Mouse (Mus musculus): ENCODE measurements around the gene Gcm2.

The Gcm2 gene

DNA sequence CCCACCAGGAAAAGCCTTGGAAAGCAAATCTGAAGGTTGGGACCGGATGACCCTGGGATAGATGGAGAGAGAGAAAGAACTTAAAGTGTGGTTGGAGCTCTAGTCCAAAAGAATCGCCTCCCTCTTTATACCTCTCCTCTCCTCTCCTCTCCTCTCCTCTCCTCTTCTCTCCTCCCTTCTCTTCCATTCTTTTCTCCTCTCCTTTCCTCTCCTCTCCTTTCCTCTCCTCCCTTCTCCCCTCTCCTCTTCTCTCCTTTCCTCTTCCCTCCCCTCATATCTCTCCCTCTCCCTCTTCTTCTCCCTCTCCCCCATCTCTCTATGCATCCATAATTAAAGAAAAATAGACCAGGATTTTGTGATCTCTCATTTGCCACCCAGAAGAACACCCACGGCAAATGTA lies at the start of gene Gcm2:
Gene Gcm2 (minus strand): TSS at position 101 of the 400 bp plus-strand sequence.
- CTCF ChIA-PET: interaction anchor here in 2 of 4 experiments (0.6 to 1.0 kb wide), 3 partner anchors 35 to 495 kb away, joined by 4 to 7 read pairs (median 5); partner anchors contain the start of gene Tmem170b (in 1 of the 2)
- POLR2A ChIA-PET: no interaction called here

DNA sequence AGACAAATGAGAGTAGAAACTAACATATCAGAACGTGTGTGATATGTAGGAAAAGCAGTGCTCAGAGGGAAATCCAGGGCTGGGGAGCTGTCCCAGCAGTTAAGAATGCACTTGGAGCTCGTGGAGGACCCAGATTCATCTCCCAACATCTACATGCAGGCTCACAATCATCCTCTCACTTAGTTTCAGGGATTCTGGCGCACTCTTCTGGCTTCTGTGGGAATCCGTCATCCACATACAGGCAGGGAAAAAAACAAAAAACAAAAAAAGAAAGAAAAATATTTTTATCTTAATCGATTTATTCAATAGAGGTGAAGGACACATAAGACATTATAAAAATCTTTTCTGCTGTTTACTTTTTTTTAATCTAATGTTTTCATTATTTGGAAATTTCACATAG lies 47.6 kb upstream of the Gcm2 start:
- POLR2A ChIA-PET: interaction anchor here in 2 of 4 experiments (0.6 to 0.8 kb wide), 2 partner anchors 79 to 307 kb away, joined by 3 read pairs; partner anchors contain the start of gene Mak (in 1 of the 2)

DNA sequence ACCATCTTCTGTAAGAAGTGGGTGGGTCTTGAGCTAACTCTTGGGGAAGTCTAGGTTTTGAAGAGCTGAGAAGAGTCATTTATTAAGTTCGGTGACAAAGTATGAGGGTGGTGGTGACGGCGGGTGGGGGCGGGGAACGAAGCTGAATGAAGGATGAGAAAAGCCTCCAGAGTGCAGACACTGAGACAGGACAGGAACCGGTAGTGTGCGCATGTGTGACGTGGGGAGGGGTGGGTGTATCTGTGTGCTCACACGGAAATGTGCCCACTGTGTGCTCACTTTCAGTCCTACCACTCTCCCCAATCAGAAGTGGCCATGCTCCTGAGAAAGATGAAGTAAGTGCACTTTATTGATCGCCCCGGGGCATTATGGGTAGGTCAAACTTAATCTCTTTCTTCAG lies 42.3 kb upstream of the Gcm2 start:
- ChIA-PET POLR2A (interaction anchor here in 3 of 4 experiments (0.6 to 1.9 kb wide), 7 partner anchors 9 to 660 kb away, joined by 3 to 11 read pairs (median 5); no protein-coding TSS in a partner anchor), CTCF (interaction anchor here in 3 of 4 experiments (0.5 to 0.8 kb wide), 4 partner anchors 8 to 80 kb away, joined by 3 to 5 read pairs (median 3); no protein-coding TSS in a partner anchor)

More for the DNA sequence above, 47.6 kb upstream of the Gcm2 start:
- CTCF ChIA-PET: interaction anchor here in 2 of 4 experiments (0.6 to 2.5 kb wide), 3 partner anchors 13 to 40 kb away, joined by 3 to 8 read pairs (median 3); no protein-coding TSS in a partner anchor

DNA sequence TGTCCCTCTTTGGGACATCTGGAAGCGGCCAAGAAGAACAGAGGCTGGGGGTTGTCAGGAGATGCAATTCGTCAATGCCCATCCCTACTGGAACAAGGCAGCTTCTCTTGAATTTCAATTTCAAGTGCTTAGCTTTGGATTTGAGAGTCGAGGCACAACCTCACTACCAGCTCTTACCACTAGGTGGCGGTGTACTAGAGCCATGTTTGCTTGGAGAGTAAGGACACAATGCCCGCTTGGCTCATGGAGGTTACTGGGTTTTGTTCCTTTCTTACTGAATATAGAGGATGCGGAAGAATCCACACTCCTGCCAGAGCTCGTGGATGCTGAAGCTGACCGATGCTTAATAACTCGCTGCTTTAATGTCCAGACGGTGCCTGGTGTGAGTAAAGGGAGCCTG lies 35.4 kb upstream of the Gcm2 start:
- ChIA-PET CTCF (interaction anchor here (0.5 to 2.7 kb wide), 48 partner anchors 9 to 1134 kb away, joined by 3 to 37 read pairs (median 3); partner anchors contain the start of genes Elovl2 (in 3 of the 4), Sycp2l (in 3 of the 4), Smim13 (in 2 of the 4) and Gcm2 (in 1 of the 4)), POLR2A (interaction anchor here (0.6 to 2.4 kb wide), 46 partner anchors 8 to 459 kb away, joined by 3 to 11 read pairs (median 4); partner anchors contain the start of genes Elovl2 (in 3 of the 4), Smim13 (in 2 of the 4) and Sycp2l (in 2 of the 4))

DNA sequence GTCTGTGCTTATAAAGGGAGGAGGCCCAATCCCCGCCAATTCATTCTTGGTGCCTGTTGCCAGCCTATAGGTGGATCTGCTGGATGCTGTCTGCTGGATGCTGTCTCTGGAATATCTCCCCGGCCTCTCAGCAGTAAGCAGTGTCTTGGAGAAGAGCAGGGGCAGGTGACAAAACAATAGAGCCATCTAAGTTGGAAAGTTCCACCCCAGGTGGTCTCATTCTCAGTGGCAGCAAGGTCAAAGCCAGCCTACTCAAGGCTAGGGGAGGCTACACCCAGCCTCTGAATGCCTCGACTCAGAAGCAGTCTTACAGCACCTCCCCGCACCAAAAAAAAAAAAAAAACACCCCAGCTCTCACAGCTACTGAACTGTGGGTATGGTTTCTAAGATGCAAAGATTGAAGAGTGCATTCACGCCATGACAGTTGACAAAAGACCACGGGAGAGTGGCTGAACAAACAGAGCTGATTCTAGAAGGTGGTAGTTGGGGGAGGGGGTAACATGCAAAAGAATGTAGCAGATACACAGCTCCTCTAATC lies 34.7 kb upstream of the Gcm2 start:
- ChIA-PET CTCF (interaction anchor here (0.5 to 2.7 kb wide), 53 partner anchors 7 to 1133 kb away, joined by 3 to 37 read pairs (median 3); partner anchors contain the start of genes Elovl2 (in 3 of the 4), Sycp2l (in 3 of the 4), Smim13 (in 2 of the 4) and Gcm2 (in 1 of the 4)), POLR2A (interaction anchor here (0.5 to 2.4 kb wide), 47 partner anchors 9 to 460 kb away, joined by 3 to 11 read pairs (median 4); partner anchors contain the start of genes Elovl2 (in 3 of the 4), Smim13 (in 2 of the 4) and Sycp2l (in 2 of the 4))

DNA sequence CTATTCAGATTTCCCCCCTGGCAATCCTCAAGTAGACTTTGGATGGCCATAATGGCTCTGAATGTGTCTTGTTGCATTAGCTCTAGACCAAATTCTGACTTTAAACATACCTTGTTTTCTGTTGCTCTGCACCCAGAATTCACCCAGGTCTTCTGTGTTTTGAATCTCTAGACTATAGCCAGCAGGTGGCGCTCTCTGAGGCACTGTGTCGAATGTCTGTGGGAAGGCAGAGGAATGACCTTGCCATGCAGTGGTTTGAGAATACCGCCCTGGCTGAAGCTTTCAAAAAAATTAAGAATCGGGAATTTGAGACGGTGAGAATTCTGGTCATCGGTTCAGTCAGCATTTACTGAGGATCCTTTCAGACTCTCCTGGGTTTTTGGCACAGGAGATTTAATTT lies 24.1 kb upstream of the Gcm2 start:
- ChIA-PET CTCF (interaction anchor here (0.5 to 3.4 kb wide), 24 partner anchors 9 to 1593 kb away, joined by 3 to 37 read pairs (median 4); partner anchors contain the start of genes Elovl2 (in 1 of the 4), Smim13 (in 1 of the 4) and Sycp2l (in 1 of the 4)), POLR2A (interaction anchor here (0.6 to 2.4 kb wide), 12 partner anchors 8 to 104 kb away, joined by 3 to 9 read pairs (median 4); partner anchors contain the start of gene Mak (in 1 of the 4))

DNA sequence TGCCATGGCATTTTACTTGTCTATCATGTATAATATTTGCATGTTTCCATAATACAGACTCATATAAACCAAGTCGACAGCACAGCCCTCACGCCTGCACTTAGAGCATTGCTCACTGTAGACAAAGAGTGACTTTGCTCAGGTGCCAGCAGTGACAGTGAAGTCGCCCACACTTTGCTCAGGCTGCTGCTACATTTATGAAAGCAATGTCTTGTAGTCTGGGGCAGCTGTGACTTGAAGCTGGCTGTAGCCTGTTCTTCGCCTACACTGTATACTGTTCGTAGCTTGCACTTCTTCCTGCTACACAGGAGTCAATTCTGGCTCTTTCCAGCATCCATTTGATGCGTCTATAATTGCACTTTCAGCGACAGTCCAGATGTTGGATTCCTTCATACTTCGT lies 18.2 kb upstream of the Gcm2 start:
- ChIA-PET POLR2A (interaction anchor here in 1 of 4 experiments (0.6 to 1.0 kb wide), 2 partner anchors 11 to 25 kb away, joined by 3 read pairs; no protein-coding TSS in a partner anchor), CTCF (no interaction called here)

DNA sequence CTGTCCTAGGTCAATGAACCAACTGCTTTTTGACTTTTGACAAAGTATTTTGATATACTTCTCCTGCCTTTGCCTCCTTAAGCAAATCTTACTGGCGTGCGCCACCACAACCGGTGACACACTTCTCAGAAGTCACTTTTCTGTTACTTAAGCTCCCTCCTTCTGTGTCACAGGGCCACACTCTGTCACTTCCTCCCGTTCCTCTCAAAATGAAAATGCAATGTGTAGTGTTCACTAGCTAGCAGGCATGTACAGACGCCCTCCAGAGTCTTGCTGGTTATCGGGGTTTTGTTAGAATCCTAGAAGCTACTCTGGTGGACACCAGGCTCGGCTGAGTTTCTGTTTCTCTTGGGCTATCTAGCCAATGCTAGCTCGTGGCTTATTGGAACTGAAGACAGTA lies 17.5 kb upstream of the Gcm2 start:
- CTCF ChIA-PET: interaction anchor here in 1 of 4 experiments (0.8 kb wide), 1 partner anchor 18 kb away, joined by 3 read pairs; no protein-coding TSS in a partner anchor
- POLR2A ChIA-PET: interaction anchor here in 2 of 4 experiments (0.5 to 0.6 kb wide), 2 partner anchors 24 to 89 kb away, joined by 3 to 9 read pairs; no protein-coding TSS in a partner anchor

DNA sequence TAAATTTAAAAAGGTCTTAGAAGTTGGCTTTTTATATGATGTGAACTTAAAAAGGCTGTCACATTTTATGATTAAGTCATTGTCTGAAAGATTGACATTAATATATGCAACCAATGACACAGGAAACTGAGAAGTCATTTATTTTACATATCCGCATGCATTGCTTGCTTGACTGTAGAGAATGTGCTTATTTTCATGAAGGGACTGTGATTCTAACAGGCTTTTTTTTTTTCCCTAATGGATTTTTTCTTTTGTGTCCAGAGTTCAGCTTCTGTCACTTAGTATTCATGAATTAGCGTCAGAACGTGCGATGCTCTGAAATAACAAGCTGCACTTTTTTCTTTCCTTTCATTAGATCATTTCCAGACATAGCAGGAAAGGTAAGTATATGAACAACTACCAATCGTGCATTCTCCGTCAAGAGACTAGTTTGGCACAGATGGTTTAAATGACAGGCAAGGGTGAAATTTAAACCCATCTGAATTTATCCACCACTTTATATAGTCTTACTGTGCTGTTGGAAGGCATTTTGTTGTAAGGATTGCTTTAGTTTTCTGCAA lies 12.9 kb upstream of the Gcm2 start:
- ChIA-PET CTCF (interaction anchor here in 1 of 4 experiments (0.6 to 0.7 kb wide), 3 partner anchors 104 to 366 kb away, joined by 3 to 5 read pairs (median 4); no protein-coding TSS in a partner anchor), POLR2A (no interaction called here)

DNA sequence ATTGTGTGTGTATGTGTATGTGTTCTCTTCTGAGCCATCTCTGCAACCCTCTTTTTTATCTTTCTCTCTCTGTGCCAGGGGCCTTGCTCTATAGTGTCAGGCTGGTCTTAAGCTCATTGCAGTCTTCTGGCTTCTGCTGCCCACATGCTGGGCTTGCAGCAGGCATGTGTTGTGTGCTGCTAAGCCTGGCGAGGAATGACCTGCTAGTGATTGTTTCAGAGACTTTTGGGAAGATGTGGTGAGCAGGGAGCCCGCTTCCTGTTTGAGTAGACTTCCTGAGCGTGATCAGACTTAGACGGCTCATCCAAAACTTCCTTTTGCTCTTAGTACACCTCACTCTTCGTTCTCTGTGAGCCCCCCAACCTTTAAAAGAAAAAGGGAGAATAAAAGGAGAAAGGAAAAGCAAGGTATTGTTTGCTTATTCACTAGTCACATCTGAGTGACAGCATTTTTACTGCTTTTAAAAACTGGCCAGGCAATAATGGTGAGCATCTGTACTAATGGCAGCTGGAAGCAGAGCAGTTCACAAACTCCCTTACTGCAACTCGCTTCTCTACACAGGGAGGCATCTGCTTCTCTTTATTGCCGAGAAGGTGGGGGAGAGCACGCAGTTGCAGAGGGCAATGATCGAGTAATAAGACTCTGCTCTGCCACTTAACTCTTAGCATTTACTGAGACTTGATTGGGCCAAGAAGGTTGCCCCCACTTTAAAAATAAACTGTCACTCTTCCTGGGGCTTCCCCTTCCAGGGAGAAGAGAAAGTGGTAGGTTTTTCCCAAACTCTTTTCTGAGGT lies 8.5 kb upstream of the Gcm2 start:
- ChIA-PET POLR2A (interaction anchor here in 1 of 4 experiments (1.6 kb wide), 1 partner anchor 15 kb away, joined by 5 read pairs; no protein-coding TSS in a partner anchor), CTCF (interaction anchor here in 1 of 4 experiments (1.2 kb wide), 1 partner anchor 16 kb away, joined by 3 read pairs; no protein-coding TSS in a partner anchor)

DNA sequence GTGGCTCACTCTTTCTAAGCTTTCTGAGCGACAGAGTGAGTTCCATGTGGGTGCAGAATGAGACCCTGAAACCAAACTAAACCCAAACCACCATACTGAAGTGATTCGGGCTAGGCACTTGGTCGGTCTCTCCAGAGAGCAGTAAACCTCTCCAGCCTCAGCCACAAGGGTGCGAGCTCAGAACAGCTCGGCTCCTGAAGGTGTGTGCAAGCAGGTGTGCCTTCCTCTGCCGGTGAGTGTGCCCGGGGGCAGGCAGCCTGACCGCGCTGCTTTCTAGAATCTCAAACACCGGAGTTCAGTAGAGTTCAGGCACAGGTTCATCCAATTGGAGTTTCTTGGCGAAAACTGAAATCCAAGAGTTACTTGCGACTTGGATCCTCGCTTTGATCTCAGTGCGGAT lies 3.1 kb upstream of the Gcm2 start, which contains the start of gene Sycp2l:
Gene Sycp2l (plus strand): TSS at position 368 of the 400 bp plus-strand sequence.
- ChIA-PET CTCF (interaction anchor here (0.6 to 2.0 kb wide), 10 partner anchors 21 to 332 kb away, joined by 3 to 13 read pairs (median 3); no protein-coding TSS in a partner anchor), POLR2A (interaction anchor here in 3 of 4 experiments (0.5 to 1.4 kb wide), 9 partner anchors 8 to 136 kb away, joined by 3 to 6 read pairs (median 3); partner anchors contain the start of genes Mak (in 1 of the 3) and Smim13 (in 1 of the 3))

DNA sequence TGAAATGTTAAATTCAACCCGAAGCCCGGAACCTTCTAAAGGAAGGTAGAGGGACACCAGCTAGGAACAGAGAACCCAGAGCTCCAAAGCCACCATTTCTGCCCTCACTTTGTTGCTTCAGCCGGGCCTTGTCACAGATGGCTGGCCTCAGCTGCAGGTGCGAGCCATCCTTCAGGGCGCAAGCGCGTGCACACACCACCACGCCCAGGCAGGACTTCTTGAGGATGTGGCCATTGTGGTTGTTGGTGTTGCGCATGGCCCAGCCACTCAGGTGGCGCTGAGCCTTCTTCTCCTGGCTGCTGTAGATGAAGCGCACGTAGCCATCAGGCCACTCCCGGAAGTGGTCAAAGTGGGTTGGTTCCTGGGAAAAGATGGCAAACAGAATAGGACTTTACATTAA lies 5.3 kb downstream of the Gcm2 start:
- POLR2A ChIA-PET: interaction anchor here in 1 of 4 experiments (0.9 to 1.0 kb wide), 3 partner anchors 10 to 31 kb away, joined by 3 read pairs; no protein-coding TSS in a partner anchor
- CTCF ChIA-PET: interaction anchor here in 1 of 4 experiments (0.6 to 0.7 kb wide), 2 partner anchors 28 to 30 kb away, joined by 3 to 5 read pairs; no protein-coding TSS in a partner anchor

DNA sequence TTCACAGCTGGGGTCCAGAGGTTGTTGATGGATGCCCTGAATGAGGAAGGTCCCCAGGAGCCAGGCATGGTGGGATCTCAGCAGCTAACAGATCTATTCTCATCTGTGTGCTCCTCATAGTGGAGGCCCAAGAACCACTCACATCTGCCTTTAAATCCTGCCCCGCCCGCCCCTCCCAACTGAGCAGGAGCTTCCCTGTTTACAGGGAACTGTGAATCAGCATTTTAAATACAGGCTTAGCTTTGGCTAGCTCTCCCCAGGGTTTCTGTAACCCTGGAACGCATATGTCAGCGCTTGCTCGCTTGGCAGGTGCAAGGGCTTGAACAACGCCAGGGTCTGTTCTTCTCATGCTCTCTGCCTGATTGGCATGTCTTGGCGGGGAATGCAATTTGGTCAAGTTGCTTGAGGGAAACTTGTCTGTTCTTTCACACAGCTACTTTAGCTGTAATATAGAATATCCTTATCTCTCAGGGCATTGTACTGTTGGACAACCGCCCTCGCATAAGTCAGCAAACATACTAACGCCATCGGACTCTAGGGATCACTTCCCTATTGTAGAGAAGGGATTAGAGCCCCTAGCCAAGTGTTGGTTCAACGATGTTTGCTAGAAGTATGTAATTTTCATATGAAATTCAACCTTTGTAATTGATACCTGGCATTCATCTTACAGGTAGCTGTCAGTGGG lies 6.9 kb downstream of the Gcm2 start:
- CTCF ChIA-PET: interaction anchor here in 3 of 4 experiments (0.6 kb wide), 3 partner anchors 35 to 319 kb away, joined by 3 read pairs; no protein-coding TSS in a partner anchor
- POLR2A ChIA-PET: interaction anchor here in 1 of 4 experiments (0.6 to 0.9 kb wide), 4 partner anchors 19 to 129 kb away, joined by 3 read pairs; no protein-coding TSS in a partner anchor

DNA sequence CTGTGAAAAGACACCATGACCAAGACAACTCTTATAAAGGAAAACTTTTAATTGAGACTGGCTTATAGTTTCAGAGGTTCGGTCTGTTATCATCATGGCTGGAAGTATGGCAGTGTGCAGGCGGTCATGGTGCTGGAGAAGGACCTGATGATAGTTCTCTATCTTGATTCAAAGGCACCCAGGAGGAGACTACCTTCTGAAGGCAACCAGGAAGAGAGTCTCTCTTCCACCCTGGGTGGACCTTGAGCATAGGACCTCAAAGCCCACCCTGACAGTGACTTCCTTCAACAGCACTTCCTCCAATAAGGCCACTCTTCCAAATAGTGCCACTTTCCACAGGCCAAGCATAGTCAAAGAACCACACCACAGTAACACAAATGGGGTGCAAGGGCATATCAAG lies 10.8 kb downstream of the Gcm2 start:
- CTCF ChIA-PET: no interaction called here
- POLR2A ChIA-PET: no interaction called here

DNA sequence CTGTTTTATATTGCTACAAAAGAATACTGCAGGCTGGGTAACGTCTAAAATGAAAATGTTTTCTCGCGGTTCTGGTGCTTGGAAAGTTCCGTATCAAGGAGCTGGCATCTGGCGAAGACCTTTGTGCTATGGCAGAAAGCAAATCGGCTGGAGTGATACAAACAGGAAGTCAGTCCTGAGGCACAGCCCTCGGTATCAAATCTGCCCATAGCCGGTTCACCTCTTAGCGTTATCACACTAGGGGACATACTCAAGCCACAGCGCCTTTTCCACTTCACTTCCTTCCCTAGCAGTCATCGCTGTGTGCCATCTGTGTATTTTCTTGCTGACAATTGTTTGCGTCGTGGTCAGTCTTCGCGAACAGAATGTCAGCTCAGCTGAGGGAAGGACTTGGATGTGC lies 12.5 kb downstream of the Gcm2 start:
- CTCF ChIA-PET: interaction anchor here in 1 of 4 experiments (0.6 kb wide), 1 partner anchor 380 kb away, joined by 6 read pairs; no protein-coding TSS in a partner anchor
- POLR2A ChIA-PET: interaction anchor here in 2 of 4 experiments (0.8 to 1.5 kb wide), 4 partner anchors 16 to 202 kb away, joined by 3 to 5 read pairs (median 3); partner anchors contain the start of genes Smim13 (in 1 of the 2) and Sycp2l (in 1 of the 2)

DNA sequence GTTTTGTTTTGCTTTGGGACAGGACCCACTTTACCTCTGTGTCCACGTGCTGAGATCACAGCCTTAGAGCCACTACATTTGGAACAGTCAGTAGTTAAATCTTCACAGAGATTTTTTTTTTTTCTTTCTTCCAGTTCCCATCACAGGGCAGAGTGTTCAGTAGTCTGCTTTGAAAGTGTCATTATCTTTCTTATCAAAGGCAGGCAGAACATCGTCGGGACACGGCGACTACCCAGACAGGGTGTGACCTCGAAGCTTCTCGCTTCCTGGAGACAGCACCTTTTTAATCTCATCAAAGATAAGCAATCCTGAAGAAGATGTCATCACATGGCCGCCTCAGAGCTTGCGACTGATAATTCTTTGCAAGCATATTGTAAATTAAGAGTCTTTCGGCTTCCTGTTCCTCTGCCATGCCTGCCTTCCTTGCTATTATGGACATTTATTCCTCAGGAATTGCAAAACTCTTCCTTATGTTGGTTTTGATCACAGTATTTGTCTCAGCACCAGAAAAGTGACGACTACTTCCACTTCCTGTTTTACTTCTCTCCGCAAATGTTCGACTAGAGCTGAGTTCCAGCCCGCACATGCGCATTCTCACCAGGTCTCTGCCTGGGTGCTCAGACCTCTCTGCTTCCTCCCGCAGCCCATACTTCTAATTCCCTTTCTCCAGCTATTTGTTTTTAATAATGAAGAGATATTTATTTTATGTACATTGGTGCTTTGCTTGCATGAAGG lies 13.3 kb downstream of the Gcm2 start:
- CTCF ChIA-PET: interaction anchor here (0.5 to 1.3 kb wide), 6 partner anchors 17 to 346 kb away, joined by 3 to 32 read pairs (median 3); no protein-coding TSS in a partner anchor
- POLR2A ChIA-PET: interaction anchor here in 3 of 4 experiments (0.7 to 1.5 kb wide), 6 partner anchors 19 to 152 kb away, joined by 3 to 5 read pairs (median 4); partner anchors contain the start of genes Mak (in 1 of the 3) and Smim13 (in 1 of the 3)
